Mouse (Mus musculus): Measurements from ENCODE around the gene Hoxd12. TPM values are rescaled to one million over a fixed set of nuclear protein-coding genes. Genes with fewer than 3 reads are reported as not detected.

Gene Hoxd12
- polyA plus RNA-seq, 1 experiment from 2014 or later: not detected

- Histone ChIP-seq H3K4me3 (ENCODE audit: low read length) (peak within 1 kb of the TSS; percentile 31), H3K9ac (ENCODE audit: low read length) (no peak within 1 kb of the TSS), H3K27me3 (ENCODE audit: control insufficient read depth, insufficient read depth, low read depth, low read length) (peaks cover 94% of the 10 kb centered on the region), H3K27ac (ENCODE audit: low read length) (no peak within 1 kb of the TSS), H3K36me3 (ENCODE audit: control insufficient read depth, insufficient read depth, low read length) (no peaks in the 10 kb centered on the region), H3K4me2 (ENCODE audit: low read depth, low read length) (peak within 1 kb of the TSS; percentile 43), H3K4me1 (replicated peaks; ENCODE audit: control insufficient read depth, insufficient read depth, low read length) (peaks cover 5% of the 10 kb centered on the region; the same call in 1 of the 2 replicates), H3K9me3 (ENCODE audit: control insufficient read depth, low read length) (no peaks in the 10 kb centered on the region)
- ATAC-seq (ENCODE audit: low read depth): peak; percentile 26; the same call in 1 of the 2 replicates
- WGBS: under 1% methylated on average over 65 of the region's 65 CpGs
Observed at GRCm38 (mm10) chr2:74711721-74712621, 37.2 kb downstream of the Hoxd12 start, which contains the start of the genes Hoxd3 and Hoxd4. TSS of gene Hoxd3 (plus strand) at chr2:74711927. TSS of gene Hoxd4 (plus strand) at chr2:74711929.

- H3K9me3 ChIP-seq (ENCODE audit: control insufficient read depth, low read length): no peaks in the 10 kb centered on the region
- peaks cover 5% of the 10 kb centered on the region; the same call in 1 of the 2 replicates for H3K4me1 ChIP-seq (replicated peaks; ENCODE audit: control insufficient read depth, insufficient read depth, low read length)
- peaks cover 94% of the 10 kb centered on the region for H3K27me3 ChIP-seq (ENCODE audit: control insufficient read depth, insufficient read depth, low read depth, low read length)
- H3K9ac ChIP-seq (ENCODE audit: low read length): no peak overlapping the region
- no peak overlapping the region for H3K27ac ChIP-seq (ENCODE audit: low read length)
- H3K4me3 ChIP-seq (ENCODE audit: low read length): no peak overlapping the region
- no peaks in the 10 kb centered on the region for H3K36me3 ChIP-seq (ENCODE audit: control insufficient read depth, insufficient read depth, low read length)
- no peak for ATAC-seq (ENCODE audit: low read depth)
- 6% methylated on average over 19 of the region's 19 CpGs for WGBS
- H3K4me2 ChIP-seq (ENCODE audit: low read depth, low read length): no peak overlapping the region
Observed at GRCm38 (mm10) chr2:74713239-74714150, 38.7 kb downstream of the Hoxd12 start.

- no peak overlapping the region for H3K9ac ChIP-seq (ENCODE audit: low read length)
- H3K36me3 ChIP-seq (ENCODE audit: control insufficient read depth, insufficient read depth, low read length): no peaks in the 10 kb centered on the region
- no peak overlapping the region for H3K4me2 ChIP-seq (ENCODE audit: low read depth, low read length)
- no peaks in the 10 kb centered on the region for H3K9me3 ChIP-seq (ENCODE audit: control insufficient read depth, low read length)
- WGBS: 9% methylated on average over 18 of the region's 18 CpGs
- no peak overlapping the region for H3K4me3 ChIP-seq (ENCODE audit: low read length)
- peaks cover 5% of the 10 kb centered on the region; the same call in 1 of the 2 replicates for H3K4me1 ChIP-seq (replicated peaks; ENCODE audit: control insufficient read depth, insufficient read depth, low read length)
- ATAC-seq (ENCODE audit: low read depth): no peak
- peaks cover 93% of the 10 kb centered on the region for H3K27me3 ChIP-seq (ENCODE audit: control insufficient read depth, insufficient read depth, low read depth, low read length)
- no peak overlapping the region for H3K27ac ChIP-seq (ENCODE audit: low read length)
Observed at GRCm38 (mm10) chr2:74714156-74714789, 39.5 kb downstream of the Hoxd12 start.

- H3K36me3 ChIP-seq (ENCODE audit: control insufficient read depth, insufficient read depth, low read length): no peaks in the 10 kb centered on the region
- ATAC-seq (ENCODE audit: low read depth): no peak
- H3K9me3 ChIP-seq (ENCODE audit: control insufficient read depth, low read length): no peaks in the 10 kb centered on the region
- WGBS: under 1% methylated on average over 14 of the region's 14 CpGs
- no peak overlapping the region for H3K27ac ChIP-seq (ENCODE audit: low read length)
- H3K4me3 ChIP-seq (ENCODE audit: low read length): no peak overlapping the region
- H3K27me3 ChIP-seq (ENCODE audit: control insufficient read depth, insufficient read depth, low read depth, low read length): peaks cover 92% of the 10 kb centered on the region
- H3K4me2 ChIP-seq (ENCODE audit: low read depth, low read length): no peak overlapping the region
- H3K9ac ChIP-seq (ENCODE audit: low read length): no peak overlapping the region
- peaks cover 5% of the 10 kb centered on the region; the same call in 1 of the 2 replicates for H3K4me1 ChIP-seq (replicated peaks; ENCODE audit: control insufficient read depth, insufficient read depth, low read length)
Observed at GRCm38 (mm10) chr2:74714881-74715280, 40.1 kb downstream of the Hoxd12 start.

GRCm38 (mm10) chr2:74715504-74716241 lies 40.9 kb downstream of the Hoxd12 start:
- peak overlapping the region; percentile 17; the same call in 1 of the 2 replicates for H3K4me3 ChIP-seq (ENCODE audit: low read length)
- H3K9ac ChIP-seq (ENCODE audit: low read length): no peak overlapping the region
- 5% methylated on average over 26 of the region's 26 CpGs for WGBS
- peak overlapping the region; percentile 52 for H3K4me2 ChIP-seq (ENCODE audit: low read depth, low read length)
- no peaks in the 10 kb centered on the region for H3K9me3 ChIP-seq (ENCODE audit: control insufficient read depth, low read length)
- peak; percentile 78 for ATAC-seq (ENCODE audit: low read depth)
- no peaks in the 10 kb centered on the region for H3K36me3 ChIP-seq (ENCODE audit: control insufficient read depth, insufficient read depth, low read length)
- H3K27me3 ChIP-seq (ENCODE audit: control insufficient read depth, insufficient read depth, low read depth, low read length): peaks cover 92% of the 10 kb centered on the region
- H3K27ac ChIP-seq (ENCODE audit: low read length): no peak overlapping the region
- peaks cover 5% of the 10 kb centered on the region; the same call in 1 of the 2 replicates for H3K4me1 ChIP-seq (replicated peaks; ENCODE audit: control insufficient read depth, insufficient read depth, low read length)

GRCm38 (mm10) chr2:74720384-74720783 lies 45.6 kb downstream of the Hoxd12 start:
- no peak for ATAC-seq (ENCODE audit: low read depth)
- WGBS: 16% methylated on average over 2 of the region's 2 CpGs
- no peak overlapping the region for H3K9ac ChIP-seq (ENCODE audit: low read length)
- H3K9me3 ChIP-seq (ENCODE audit: control insufficient read depth, low read length): no peaks in the 10 kb centered on the region
- H3K27ac ChIP-seq (ENCODE audit: low read length): no peak overlapping the region
- no peak overlapping the region for H3K4me3 ChIP-seq (ENCODE audit: low read length)
- H3K4me2 ChIP-seq (ENCODE audit: low read depth, low read length): no peak overlapping the region
- no peaks in the 10 kb centered on the region for H3K36me3 ChIP-seq (ENCODE audit: control insufficient read depth, insufficient read depth, low read length)
- H3K27me3 ChIP-seq (ENCODE audit: control insufficient read depth, insufficient read depth, low read depth, low read length): peaks cover 96% of the 10 kb centered on the region
- H3K4me1 ChIP-seq (replicated peaks; ENCODE audit: control insufficient read depth, insufficient read depth, low read length): peaks cover 2% of the 10 kb centered on the region; the same call in 1 of the 2 replicates

GRCm38 (mm10) chr2:74720955-74721491 lies 46.2 kb downstream of the Hoxd12 start:
- 9% methylated on average over 5 of the region's 5 CpGs for WGBS
- no peak overlapping the region for H3K4me2 ChIP-seq (ENCODE audit: low read depth, low read length)

GRCm38 (mm10) chr2:74721882-74722281 lies 47.1 kb downstream of the Hoxd12 start:
- WGBS: 10% methylated on average over 6 of the region's 6 CpGs
- H3K4me3 ChIP-seq (ENCODE audit: low read length): no peak overlapping the region
- H3K4me2 ChIP-seq (ENCODE audit: low read depth, low read length): no peak overlapping the region
- H3K9me3 ChIP-seq (ENCODE audit: control insufficient read depth, low read length): no peaks in the 10 kb centered on the region
- ATAC-seq (ENCODE audit: low read depth): no peak
- no peak overlapping the region for H3K9ac ChIP-seq (ENCODE audit: low read length)
- no peaks in the 10 kb centered on the region for H3K4me1 ChIP-seq (replicated peaks; ENCODE audit: control insufficient read depth, insufficient read depth, low read length)
- H3K27ac ChIP-seq (ENCODE audit: low read length): no peak overlapping the region
- H3K27me3 ChIP-seq (ENCODE audit: control insufficient read depth, insufficient read depth, low read depth, low read length): peaks cover 97% of the 10 kb centered on the region
- no peaks in the 10 kb centered on the region for H3K36me3 ChIP-seq (ENCODE audit: control insufficient read depth, insufficient read depth, low read length)

More at GRCm38 (mm10) chr2:74720955-74721491, 46.2 kb downstream of the Hoxd12 start:
- H3K4me1 ChIP-seq (replicated peaks; ENCODE audit: control insufficient read depth, insufficient read depth, low read length): no peaks in the 10 kb centered on the region; the same call in 1 of the 2 replicates
- no peak overlapping the region for H3K9ac ChIP-seq (ENCODE audit: low read length)
- H3K4me3 ChIP-seq (ENCODE audit: low read length): no peak overlapping the region
- no peaks in the 10 kb centered on the region for H3K9me3 ChIP-seq (ENCODE audit: control insufficient read depth, low read length)
- no peak for ATAC-seq (ENCODE audit: low read depth)
- H3K27me3 ChIP-seq (ENCODE audit: control insufficient read depth, insufficient read depth, low read depth, low read length): peaks cover 96% of the 10 kb centered on the region
- no peaks in the 10 kb centered on the region for H3K36me3 ChIP-seq (ENCODE audit: control insufficient read depth, insufficient read depth, low read length)
- H3K27ac ChIP-seq (ENCODE audit: low read length): no peak overlapping the region
